Mouse (Mus musculus) large intestine, adult 2 months (tissue): Measurements from ENCODE around the gene Oxld1. TPM values are rescaled to one million over a fixed set of nuclear protein-coding genes. Genes with fewer than 3 reads are reported as not detected.
A peak's percentile ranks its signal among the peaks of the same experiment; 100 is the strongest.

Source experiments
- DNase-seq: peaks from one replicate; pipeline ENCODE4 v3.0.0-alpha.2; 2012; ENCODE audit warnings: low read depth, low spot score
- WGBS: fragments of 180-500 bp; shearing (Covaris S2); methylation state at CpG from one replicate; pipeline ENCODE4 v1.1.7; 2018; 5-methylcytosine and 5-hydroxymethylcytosine counted together
- polyA plus RNA-seq: library from polyadenylated mRNA; depleted of rRNA; stranded (reverse); fragments of >200 nt; gene quantifications from 2 replicates; pipeline ENCODE4 v1.2.3, GENCODE M21; 2012; rRNA removed

Gene Oxld1
- 18.2 and 19.6 TPM in 2 replicates for polyA plus RNA-seq

DNA sequence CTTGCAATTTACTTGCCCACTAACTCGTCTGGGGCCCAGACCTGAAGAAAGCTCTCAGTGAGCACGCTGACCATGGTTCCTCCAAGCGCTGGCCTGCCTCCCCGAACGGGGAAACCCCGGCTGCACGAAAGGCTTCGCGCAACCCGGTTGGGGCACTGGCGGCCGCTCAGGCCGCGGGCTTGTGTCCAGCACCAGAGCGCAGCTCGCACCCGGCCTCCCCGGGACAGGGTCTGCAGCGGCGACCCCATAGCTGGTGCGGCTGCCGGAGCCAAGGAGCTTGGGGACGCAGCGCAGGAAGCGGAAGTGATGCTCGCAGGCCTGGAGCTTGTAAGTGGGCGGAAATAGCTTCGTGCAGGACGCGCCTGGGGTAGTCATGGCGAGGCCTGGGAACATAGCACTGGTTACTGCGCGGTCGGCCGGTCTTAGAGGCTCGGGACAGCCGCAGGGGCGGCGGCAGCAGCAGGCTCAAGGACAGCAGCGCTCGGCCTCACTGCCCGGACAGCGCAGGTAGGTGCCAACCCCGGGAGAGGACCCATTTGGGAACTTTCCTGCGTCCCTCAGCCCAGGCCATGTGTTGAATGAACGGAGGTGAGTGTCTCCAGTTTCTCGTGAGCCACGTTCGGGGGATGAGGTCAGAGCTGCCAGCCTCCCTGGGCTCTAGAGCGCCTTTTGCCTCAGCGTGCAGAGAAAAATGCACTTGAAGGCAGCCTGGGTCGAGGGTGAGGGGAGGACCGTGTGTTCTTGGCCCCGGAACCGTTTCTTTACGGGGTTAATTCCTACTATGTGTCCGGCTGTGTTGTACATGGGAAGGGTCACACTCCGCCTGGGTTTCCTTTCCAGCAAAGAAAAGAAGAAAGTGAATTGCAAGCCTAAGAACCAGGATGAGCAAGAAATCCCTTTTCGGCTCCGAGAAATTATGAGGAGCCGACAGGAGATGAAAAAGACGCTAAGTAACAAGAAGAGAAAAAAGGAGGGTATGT lies at the start of gene Oxld1, which contains the start of gene Ccdc137:
Gene Oxld1 (minus strand): TSS at position 297 of the 980 bp plus-strand sequence.
Gene Ccdc137 (plus strand): TSS at position 344 of the 980 bp plus-strand sequence.
- WGBS = 2% methylated on average over 62 of the region's 62 CpGs
- DNase-seq = peak; percentile 67

DNA sequence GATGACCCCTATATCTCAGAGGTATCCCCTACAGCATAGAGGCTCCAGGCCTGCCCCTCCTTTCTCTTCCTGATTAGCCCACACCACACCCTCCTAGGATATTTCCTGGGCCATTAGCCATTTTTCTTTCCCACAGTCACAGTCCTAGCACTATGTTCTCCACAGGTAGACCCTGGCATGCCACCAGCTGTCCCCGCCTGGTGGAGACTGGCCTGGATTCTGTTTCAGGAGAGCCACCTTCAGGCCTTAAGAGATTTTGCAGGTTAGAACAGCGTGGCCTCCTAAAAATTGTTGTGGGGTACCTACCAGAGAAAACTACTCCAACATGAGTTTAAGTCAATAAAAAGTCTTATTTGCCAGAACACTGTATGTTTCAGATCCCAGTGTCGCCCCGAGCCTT lies 49.0 kb upstream of the Oxld1 start:
- WGBS = 26% methylated on average over 4 of the region's 4 CpGs
- DNase-seq = no peak

DNA sequence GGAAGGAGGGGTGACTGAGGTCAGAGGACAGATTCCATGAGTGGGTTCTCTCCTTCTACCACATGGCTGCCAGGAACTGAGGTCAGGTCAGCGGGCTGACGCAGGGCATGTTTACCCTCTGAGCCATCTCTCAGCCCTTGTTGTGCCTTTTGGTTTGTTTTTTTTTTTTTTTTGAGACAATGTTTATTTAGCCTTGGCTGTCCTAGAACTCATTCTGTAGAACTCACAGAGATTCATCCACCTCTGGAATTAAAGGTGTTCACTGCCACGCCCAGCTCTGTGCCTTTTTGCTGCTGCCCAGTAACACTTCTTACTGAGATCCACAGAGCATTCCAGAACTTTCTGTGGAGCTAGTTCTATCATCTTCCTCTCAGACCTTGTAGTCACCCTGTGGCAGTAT lies 47.8 kb upstream of the Oxld1 start:
- no peak for DNase-seq
- 74% methylated on average over 3 of the region's 3 CpGs for WGBS

DNA sequence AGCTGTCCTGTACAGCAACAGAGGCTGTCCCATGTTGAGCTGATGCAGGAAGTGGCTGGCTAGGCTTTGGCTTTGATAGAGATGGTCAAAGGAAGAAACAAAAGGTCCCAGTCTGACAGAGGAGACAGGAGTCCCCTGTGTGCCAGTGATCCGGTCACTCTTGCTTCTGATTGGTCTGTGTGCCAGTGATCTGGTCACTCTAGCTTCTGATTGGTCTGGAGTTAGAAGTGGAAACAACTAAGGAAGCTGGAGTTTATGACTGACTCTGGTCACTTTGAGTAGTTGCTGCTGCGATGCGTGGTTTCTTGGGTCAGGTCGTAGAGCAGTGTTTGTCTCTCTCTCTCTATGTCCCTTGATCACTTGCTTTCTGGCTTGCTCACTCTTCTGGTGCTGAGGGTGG lies 43.8 kb upstream of the Oxld1 start:
- 60% methylated on average over 4 of the region's 4 CpGs for WGBS
- DNase-seq = no peak

DNA sequence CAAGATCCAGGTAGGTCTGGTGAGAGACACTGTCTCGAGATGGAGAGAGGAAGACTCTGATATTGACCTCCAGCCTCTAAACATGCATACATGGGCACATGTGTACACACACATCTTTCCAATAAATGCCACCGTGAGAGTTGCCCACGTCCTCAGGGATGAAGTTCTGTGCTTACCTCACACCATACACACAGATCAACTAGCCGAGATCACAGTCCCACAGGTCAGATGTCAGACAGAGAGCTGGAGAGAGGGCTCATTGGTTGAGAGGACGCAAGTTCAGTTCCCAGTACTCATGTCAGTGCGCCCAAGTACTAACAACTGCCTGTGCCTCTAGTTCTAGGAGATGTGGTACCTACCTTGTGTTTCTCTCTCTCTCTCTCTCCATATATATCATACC lies 43.1 kb upstream of the Oxld1 start:
- 32% methylated on average over 6 of the region's 6 CpGs for WGBS
- DNase-seq = no peak

DNA sequence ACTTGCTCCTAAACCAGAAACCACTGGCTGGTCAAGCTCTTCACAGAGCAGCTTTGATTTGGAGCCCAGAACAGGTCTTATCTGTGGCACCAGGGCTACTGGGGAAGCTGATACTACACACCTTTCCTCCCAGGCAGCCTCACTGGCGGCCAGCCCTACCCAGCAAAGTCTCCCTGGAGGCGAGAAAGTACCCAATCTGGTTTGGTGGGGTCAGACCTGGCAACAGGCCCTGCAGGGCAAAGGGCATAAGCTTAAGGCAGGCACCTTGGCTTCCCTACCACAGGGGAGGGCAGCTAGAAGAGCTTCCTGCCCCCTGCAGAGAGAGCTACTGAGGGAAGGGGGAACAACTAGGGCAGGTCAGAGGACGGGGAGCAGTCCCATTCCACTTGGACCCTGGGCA lies 42.5 kb upstream of the Oxld1 start:
- DNase-seq = no peak
- 3% methylated on average over 3 of the region's 3 CpGs for WGBS

DNA sequence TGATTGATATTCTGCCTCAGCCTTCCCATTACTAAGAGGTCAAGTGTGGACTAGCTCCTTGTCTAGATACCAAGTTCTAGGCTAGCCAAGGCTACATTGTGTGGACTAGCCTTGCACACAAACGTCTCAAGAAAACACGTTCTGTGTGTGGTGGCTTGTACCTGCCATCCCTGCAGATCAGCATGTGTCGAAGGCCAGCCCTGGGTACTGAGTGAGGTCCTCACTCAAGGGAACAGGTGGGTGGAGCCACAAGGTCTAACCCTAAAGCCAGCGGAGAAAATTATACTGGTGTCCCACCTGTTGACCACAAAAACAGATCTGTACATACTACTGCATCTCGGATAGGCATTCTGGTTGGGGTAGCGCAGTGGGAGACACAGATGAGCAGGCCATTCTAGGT lies 42.0 kb upstream of the Oxld1 start:
- 44% methylated on average over 6 of the region's 6 CpGs for WGBS

DNA sequence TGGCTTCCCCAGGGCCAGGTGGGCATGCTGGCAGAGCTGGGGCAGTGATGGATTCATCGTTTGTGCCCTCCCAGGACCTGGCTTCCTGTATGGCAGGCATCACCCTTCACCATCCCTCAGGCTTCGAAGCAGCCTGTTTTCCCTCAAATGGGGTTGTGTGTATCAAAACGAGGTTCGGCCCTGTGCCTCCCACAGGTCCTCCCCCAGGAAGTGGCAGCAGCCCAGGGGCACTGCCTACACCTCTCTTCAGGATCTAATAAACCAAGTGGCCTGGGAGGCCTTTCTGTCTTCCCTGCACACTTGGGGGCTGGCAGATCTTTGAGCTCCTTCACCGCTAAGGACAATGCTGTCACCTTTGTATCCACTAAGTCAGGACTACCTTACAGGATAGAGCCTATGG lies 41.0 kb upstream of the Oxld1 start:
- WGBS = 66% methylated on average over 5 of the region's 5 CpGs
- no peak for DNase-seq

More for the DNA sequence above, 42.0 kb upstream of the Oxld1 start:
- no peak for DNase-seq

DNA sequence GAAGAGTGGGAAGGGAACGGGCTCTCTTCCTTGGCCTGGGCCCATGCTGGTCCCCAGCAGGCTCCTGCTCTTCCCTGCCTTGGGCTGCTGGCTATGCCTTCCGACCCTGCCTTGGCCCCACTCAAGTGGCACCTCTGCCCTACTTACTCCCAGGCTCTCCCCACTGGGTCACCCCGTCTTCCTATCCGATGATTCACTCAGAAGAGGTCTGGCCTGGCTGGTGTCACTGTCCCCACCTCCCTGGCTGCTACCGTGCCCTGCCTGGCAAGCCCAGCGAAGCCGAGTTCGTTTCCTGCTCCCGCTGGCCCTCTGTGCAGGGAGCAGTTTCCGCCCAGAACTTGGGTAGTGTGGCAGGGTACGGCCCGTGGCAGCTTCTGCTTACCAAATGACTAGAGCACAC lies 40.4 kb upstream of the Oxld1 start:
- no peak for DNase-seq
- WGBS = 56% methylated on average over 12 of the region's 12 CpGs

DNA sequence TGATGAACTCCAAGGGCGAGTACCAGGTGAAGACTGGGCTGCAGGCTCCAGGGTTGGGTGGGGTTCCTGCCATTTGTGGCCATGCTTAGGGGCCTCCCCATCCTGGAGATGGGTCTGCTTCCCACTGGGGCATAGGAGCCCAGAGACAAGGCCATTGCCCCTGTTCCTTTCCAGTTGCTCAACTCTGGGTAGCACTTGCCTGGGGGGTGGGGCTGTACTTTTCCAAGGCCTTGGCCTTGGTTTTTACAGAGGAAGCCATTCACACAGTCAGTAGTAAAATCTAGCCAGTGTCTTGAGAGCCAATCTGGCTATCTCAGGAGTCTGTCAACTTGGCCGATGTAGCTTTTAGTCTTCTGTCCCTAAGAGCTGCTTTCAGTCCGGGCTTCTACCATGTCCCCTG lies 39.6 kb upstream of the Oxld1 start:
- no peak for DNase-seq
- 68% methylated on average over 3 of the region's 3 CpGs for WGBS

DNA sequence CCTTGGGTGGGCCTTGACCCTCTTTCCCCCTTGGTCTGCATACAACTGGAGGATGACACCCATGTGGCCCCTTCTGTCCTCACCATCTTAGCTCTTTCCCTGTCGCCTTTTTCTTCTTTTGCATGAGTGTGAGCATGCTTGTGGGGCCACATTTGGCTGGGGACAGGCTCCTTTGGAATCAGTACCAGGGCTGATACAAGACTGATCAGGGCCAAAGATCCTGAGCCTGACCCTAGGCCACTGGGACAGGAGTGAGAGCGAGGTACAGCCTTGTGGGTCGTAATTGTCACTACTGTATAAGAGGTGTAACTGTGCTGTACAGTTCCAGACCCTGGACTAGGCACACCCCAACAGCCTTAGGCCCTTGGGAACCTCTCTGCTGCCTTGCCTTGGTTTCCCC lies 36.0 kb upstream of the Oxld1 start:
- 58% methylated on average over 3 of the region's 3 CpGs for WGBS
- no peak for DNase-seq

DNA sequence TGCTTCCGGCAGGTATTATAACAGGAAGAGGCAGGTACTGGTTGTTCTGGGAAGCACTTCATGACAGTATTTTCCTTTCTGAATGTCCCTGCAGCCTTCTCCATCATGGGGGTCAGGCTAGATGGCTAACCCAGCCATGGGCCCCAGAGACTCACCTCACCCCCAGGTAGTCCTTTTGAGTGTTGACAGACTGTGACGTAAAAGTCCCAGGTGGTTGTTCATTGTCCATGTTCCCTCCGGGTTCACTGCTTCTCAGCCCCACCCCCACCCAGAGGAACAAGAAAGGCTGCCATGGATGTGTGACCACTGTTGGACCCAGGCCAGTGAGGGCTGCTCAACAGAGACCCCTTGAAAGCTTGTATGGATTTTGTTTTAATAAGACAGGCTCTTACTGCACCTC lies 35.5 kb upstream of the Oxld1 start:
- WGBS = 30% methylated on average over 3 of the region's 3 CpGs
- DNase-seq = no peak

DNA sequence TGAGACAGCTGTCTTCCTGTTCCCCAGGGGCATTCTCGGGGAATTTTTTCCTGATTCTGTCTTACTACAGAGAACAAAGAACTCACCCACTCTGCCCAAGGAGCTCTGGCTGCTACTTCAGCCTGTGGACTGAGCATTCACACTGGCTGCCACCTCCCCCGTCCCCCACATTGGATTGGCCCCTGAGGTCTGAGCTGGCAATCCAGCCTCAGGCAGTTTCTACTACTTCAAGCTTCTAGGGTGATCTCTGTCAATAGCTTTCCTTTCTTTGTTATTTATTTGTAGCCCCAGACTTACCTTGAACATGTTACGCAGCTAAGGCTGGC lies 35.0 kb upstream of the Oxld1 start:
- no peak for DNase-seq
- WGBS = 13% methylated on average over 3 of the region's 3 CpGs

DNA sequence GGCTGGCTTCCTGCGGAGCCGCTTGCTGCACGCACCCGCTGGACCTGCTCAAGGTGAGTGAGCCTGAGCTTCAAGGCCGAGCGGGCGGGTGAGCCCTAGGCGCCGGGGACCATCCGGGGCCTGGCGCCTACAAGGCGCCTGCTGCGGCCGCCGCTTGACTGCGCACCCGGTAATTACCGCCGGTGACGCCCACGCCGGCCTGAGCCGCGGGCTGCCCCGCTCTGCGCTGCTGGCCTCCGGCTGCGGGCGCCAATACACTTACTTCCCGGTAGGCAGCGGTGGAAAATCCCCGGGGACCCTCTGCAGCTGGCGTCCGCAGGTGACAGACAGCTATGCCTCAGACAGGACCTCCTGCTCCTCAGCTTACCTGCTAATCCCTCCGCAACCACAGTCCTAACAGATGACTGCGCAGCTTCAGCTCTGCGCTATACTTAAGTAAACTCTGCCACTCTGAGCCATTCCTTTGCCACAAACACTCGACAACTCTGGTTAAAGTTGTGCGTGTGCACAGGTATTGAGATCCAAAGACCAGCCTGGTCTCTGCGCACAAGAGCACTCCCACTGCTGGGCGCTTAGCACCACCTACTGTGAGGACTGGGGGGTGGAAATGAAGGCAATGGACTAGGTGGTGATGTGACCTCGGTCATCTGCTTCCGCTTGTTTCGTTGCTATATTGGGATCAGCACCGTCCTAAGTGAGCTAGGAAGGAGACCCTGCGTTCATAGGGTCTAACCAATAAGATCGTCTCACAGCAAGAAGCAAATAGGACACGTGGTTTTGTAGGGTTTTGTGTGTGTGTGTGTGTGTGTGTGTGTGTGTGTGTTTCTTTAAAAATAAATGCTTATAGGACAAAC lies 34.4 kb upstream of the Oxld1 start:
- no peak for DNase-seq

DNA sequence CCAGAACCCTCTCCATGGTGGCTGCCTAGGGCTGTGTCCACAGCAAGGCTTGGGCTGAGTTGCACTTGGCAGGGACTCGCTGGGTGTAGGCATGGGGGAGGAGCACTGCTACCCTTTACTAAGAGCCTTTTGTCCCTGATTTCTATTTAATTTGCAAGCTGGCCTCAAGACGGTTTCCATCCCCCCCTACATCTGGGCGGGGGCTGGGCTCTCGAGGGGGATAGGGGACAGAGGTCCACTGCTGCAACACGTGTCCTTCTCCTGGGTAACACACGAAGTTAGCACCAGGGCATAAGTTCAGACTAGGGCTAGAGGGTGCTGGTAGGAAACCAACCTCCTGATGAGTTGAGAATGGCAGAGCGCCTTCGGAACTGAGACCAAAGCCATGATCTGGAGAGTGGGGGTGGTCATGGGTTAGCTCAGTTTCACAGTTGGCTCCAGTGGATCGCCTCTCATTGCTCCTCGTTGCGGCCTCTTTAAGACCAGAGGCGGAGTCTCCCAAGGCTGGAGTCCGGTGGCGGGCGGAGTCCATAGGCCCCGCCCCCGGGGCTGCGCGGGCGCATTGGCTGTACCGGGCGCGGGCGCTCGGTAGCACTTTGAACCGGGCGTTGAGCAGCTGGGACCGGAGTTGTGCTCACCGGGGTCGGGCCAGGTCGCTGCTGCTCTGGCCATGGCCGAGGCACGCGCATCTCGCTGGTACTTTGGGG lies 33.6 kb upstream of the Oxld1 start, which contains the start of gene Slc25a10:
Gene Slc25a10 (plus strand): TSS at position 524 of the 707 bp plus-strand sequence.
- no peak for DNase-seq
- under 1% methylated on average over 35 of the region's 35 CpGs for WGBS

More for the DNA sequence above, 34.4 kb upstream of the Oxld1 start:
- whole genome bisulfite sequencing = under 1% methylated on average over 48 of the region's 48 CpGs

DNA sequence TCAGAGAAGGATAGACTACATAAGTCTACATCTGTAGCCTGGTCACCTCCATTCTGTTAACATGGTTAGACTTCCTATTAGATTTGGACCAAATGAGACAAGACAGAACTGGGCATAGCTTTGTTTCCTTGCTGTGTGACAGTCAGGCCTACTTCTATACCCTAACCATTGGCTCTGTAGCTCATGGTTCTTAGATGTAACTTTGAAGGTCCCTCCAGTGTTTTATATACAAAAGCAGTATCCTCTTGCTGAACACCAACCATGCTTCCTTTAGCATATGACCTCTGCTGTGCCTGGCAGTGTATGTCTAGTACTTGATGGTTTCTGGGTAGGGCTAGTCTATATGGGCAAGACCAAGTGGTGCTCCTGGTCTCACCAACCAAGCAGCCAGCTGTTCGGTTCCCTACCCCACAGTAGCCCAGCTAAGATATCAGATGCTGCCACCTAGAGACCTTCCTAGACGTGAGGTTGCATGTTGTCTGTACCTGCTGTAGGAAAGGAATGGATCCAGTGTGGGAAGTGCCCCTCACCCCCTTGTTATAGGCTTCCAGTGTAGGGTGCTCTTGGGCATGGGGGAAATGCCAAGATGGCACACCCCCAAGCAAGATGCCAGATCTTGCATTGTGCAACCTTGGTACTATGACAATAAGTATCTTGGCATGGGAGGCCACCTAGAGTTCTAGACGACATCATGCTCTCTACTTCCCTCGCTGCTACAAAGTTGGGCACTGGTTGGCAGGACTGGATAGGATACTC lies 32.6 kb upstream of the Oxld1 start:
- WGBS = 22% methylated on average over 4 of the region's 4 CpGs
- no peak for DNase-seq

DNA sequence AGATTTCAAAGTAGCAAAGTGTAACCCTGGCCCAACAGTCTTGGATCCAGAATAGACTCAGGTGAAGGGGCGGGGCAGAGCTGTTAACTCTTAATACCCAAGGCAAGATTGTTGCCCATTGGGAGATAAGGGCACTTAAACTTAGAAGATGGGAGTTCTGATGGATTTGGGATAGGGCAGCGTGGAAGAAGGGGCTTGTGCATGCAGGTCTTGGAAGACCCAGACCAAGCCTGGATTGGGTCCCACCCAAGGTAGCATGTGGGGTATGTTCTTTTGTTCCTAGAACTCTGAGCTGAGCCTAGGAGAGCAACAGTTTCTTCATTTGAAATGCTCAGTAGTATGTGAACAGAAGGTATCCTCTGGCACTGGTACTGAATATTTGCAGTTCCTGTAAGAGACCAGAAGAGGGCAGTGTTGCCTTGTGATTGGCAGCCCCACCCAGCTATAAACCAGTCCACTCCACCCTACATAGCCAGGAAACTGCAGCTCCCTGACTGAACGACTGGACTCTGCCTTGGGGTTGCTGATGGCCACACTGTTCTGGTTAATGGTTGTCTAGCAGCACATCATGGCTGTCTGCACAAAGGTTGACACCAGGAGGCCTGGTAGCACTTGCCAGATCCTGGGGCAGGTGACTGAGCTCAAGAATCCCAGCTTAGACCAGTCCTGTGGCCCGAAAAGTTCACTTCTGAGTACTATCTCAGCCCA lies 31.3 kb upstream of the Oxld1 start:
- 36% methylated on average over 4 of the region's 4 CpGs for WGBS
- DNase-seq = peak; percentile 94

DNA sequence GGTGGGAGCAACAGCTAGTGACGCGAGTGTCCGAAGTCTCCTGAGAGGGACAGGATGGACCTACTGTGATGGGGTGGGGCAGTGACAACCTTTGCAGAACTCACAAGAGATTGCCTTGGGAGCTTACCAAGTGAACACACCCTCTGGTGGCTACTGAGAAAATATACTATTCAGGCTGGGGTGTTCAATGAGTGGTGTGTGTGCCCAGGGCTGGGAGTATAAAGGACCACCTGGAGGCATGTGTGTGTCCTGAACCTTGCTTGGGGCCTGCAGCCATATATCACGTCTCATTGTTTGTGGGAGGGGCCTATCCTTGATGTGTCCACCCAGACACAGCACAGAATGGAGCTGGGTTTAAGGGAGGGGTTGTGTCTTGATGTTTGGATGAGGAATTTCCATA lies 30.6 kb upstream of the Oxld1 start:
- WGBS = 39% methylated on average over 4 of the region's 4 CpGs
- no peak for DNase-seq

DNA sequence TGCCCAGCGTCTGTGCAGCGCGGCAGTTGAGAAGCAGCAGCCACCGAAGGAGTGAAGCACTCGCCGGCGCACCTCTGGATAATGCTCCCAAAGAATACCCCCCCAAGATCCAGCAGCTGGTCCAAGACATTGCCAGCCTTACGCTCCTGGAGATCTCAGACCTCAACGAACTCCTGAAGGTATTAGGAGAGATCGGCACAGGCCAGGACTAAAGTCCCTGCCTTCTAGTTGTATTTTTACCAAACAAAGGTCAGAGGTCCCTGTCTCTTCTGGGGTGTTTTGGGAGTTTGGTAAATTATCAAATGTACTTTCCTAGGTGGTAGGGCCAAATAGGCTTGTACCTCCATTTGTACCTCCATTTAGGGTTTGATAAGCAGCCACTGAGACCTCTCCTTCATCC lies 27.4 kb upstream of the Oxld1 start:
- DNase-seq = no peak
- WGBS = 5% methylated on average over 10 of the region's 10 CpGs
